Mouse (Mus musculus): Measurements from ENCODE around the gene Rras. TPM values are rescaled to one million over a fixed set of nuclear protein-coding genes. Genes with fewer than 3 reads are reported as not detected.
A peak's percentile ranks its signal among the peaks of the same experiment; 100 is the strongest.

Gene Rras
- polyA plus RNA-seq, 1 experiment from 2014 or later, result 21.2 TPM

- Histone ChIP-seq H3K27ac (ENCODE audit: low read depth, low read length) (peak within 1 kb of the TSS; percentile 65), H3K9ac (ENCODE audit: low read depth, low read length) (peak within 1 kb of the TSS; percentile 69), H3K27me3 (ENCODE audit: control insufficient read depth, insufficient read depth, low read length) (no peaks in the 10 kb centered on the region), H3K36me3 (ENCODE audit: control insufficient read depth, insufficient read depth, low read length) (peaks cover 11% of the 10 kb centered on the region), H3K4me1 (replicated peaks; ENCODE audit: control insufficient read depth, insufficient read depth, low read length) (peaks cover 3% of the 10 kb centered on the region), H3K4me2 (replicated peaks; ENCODE audit: low read depth, low read length) (peak within 1 kb of the TSS; percentile 89), H3K4me3 (ENCODE audit: low read depth, low read length) (peak within 1 kb of the TSS; percentile 69), H3K9me3 (ENCODE audit: control insufficient read depth, low read length) (no peaks in the 10 kb centered on the region)
- ATAC-seq (ENCODE audit: low FRiP score) (peak; percentile 92), DNase-seq (ENCODE audit: low spot score) (peak; percentile 96)
- under 1% methylated on average over 43 of the region's 43 CpGs for WGBS
These were observed 20.4 kb upstream of the Rras start, which contains the start of gene Irf3 for GRCm38 (mm10) chr7:44997231-44997939. TSS of gene Irf3 (plus strand) at chr7:44997648.

- H3K4me1 ChIP-seq (replicated peaks; ENCODE audit: control insufficient read depth, insufficient read depth, low read length), result peaks cover 3% of the 10 kb centered on the region
- no peak for DNase-seq (ENCODE audit: low spot score)
- peak overlapping the region; percentile 69 for H3K9ac ChIP-seq (ENCODE audit: low read depth, low read length)
- no peaks in the 10 kb centered on the region for H3K9me3 ChIP-seq (ENCODE audit: control insufficient read depth, low read length)
- peak overlapping the region; percentile 69 for H3K4me3 ChIP-seq (ENCODE audit: low read depth, low read length)
- H3K36me3 ChIP-seq (ENCODE audit: control insufficient read depth, insufficient read depth, low read length), result peaks cover 11% of the 10 kb centered on the region
- ATAC-seq (ENCODE audit: low FRiP score), result peak; percentile 15
- peak overlapping the region; percentile 89 for H3K4me2 ChIP-seq (replicated peaks; ENCODE audit: low read depth, low read length)
- no peaks in the 10 kb centered on the region for H3K27me3 ChIP-seq (ENCODE audit: control insufficient read depth, insufficient read depth, low read length)
- peak overlapping the region; percentile 65 for H3K27ac ChIP-seq (ENCODE audit: low read depth, low read length)
- WGBS, result 4% methylated on average over 15 of the region's 15 CpGs
These were observed 19.8 kb upstream of the Rras start for GRCm38 (mm10) chr7:44997940-44998428.

- 4% methylated on average over 18 of the region's 18 CpGs for WGBS
- Histone ChIP-seq H3K27ac (ENCODE audit: low read depth, low read length) (peak within 1 kb of the TSS; percentile 65), H3K4me1 (replicated peaks; ENCODE audit: control insufficient read depth, insufficient read depth, low read length) (peaks cover 3% of the 10 kb centered on the region), H3K4me3 (ENCODE audit: low read depth, low read length) (peak within 1 kb of the TSS; percentile 69), H3K4me2 (replicated peaks; ENCODE audit: low read depth, low read length) (peak within 1 kb of the TSS; percentile 89), H3K36me3 (ENCODE audit: control insufficient read depth, insufficient read depth, low read length) (peaks cover 11% of the 10 kb centered on the region), H3K27me3 (ENCODE audit: control insufficient read depth, insufficient read depth, low read length) (no peaks in the 10 kb centered on the region), H3K9me3 (ENCODE audit: control insufficient read depth, low read length) (no peaks in the 10 kb centered on the region), H3K9ac (ENCODE audit: low read depth, low read length) (peak within 1 kb of the TSS; percentile 69)
- ATAC-seq (ENCODE audit: low FRiP score) (no peak), DNase-seq (ENCODE audit: low spot score) (peak; percentile 58)
These were observed 19.2 kb upstream of the Rras start, which contains the start of gene Bcl2l12 for GRCm38 (mm10) chr7:44998501-44998955. TSS of gene Bcl2l12 (minus strand) at chr7:44998712.

- no peak for ATAC-seq (ENCODE audit: low FRiP score)
- Histone ChIP-seq H3K36me3 (ENCODE audit: control insufficient read depth, insufficient read depth, low read length) (peaks cover 11% of the 10 kb centered on the region), H3K4me3 (ENCODE audit: low read depth, low read length) (no peak overlapping the region; the same call in 1 of the 2 replicates)
These were observed 18.0 kb upstream of the Rras start for GRCm38 (mm10) chr7:44999753-45000152.

GRCm38 (mm10) chr7:45000539-45001114, 17.1 kb upstream of the Rras start:
- H3K4me2 ChIP-seq (replicated peaks; ENCODE audit: low read depth, low read length), result no peak overlapping the region
- DNase-seq (ENCODE audit: low spot score) (no peak), ATAC-seq (ENCODE audit: low FRiP score) (no peak)
- 90% methylated on average over 21 of the region's 21 CpGs for WGBS
- H3K36me3 ChIP-seq (ENCODE audit: control insufficient read depth, insufficient read depth, low read length), result peaks cover 14% of the 10 kb centered on the region
- H3K4me3 ChIP-seq (ENCODE audit: low read depth, low read length), result no peak overlapping the region
- no peaks in the 10 kb centered on the region for H3K27me3 ChIP-seq (ENCODE audit: control insufficient read depth, insufficient read depth, low read length)
- peaks cover 3% of the 10 kb centered on the region for H3K4me1 ChIP-seq (replicated peaks; ENCODE audit: control insufficient read depth, insufficient read depth, low read length)
- H3K9ac ChIP-seq (ENCODE audit: low read depth, low read length), result no peak overlapping the region
- H3K9me3 ChIP-seq (ENCODE audit: control insufficient read depth, low read length), result no peaks in the 10 kb centered on the region
- no peak overlapping the region for H3K27ac ChIP-seq (ENCODE audit: low read depth, low read length)

More at GRCm38 (mm10) chr7:44999753-45000152, 18.0 kb upstream of the Rras start:
- no peak overlapping the region for H3K27ac ChIP-seq (ENCODE audit: low read depth, low read length)
- H3K9ac ChIP-seq (ENCODE audit: low read depth, low read length), result no peak overlapping the region
- no peak for DNase-seq (ENCODE audit: low spot score)
- H3K27me3 ChIP-seq (ENCODE audit: control insufficient read depth, insufficient read depth, low read length), result no peaks in the 10 kb centered on the region
- WGBS, result 84% methylated on average over 11 of the region's 11 CpGs
- peaks cover 3% of the 10 kb centered on the region for H3K4me1 ChIP-seq (replicated peaks; ENCODE audit: control insufficient read depth, insufficient read depth, low read length)
- H3K4me2 ChIP-seq (replicated peaks; ENCODE audit: low read depth, low read length), result no peak overlapping the region
- H3K9me3 ChIP-seq (ENCODE audit: control insufficient read depth, low read length), result no peaks in the 10 kb centered on the region

GRCm38 (mm10) chr7:45002440-45002839, 15.3 kb upstream of the Rras start:
- H3K27ac ChIP-seq (ENCODE audit: low read depth, low read length), result no peak overlapping the region
- H3K27me3 ChIP-seq (ENCODE audit: control insufficient read depth, insufficient read depth, low read length), result no peaks in the 10 kb centered on the region
- peaks cover 23% of the 10 kb centered on the region for H3K36me3 ChIP-seq (ENCODE audit: control insufficient read depth, insufficient read depth, low read length)
- H3K4me1 ChIP-seq (replicated peaks; ENCODE audit: control insufficient read depth, insufficient read depth, low read length), result no peaks in the 10 kb centered on the region
- H3K4me2 ChIP-seq (replicated peaks; ENCODE audit: low read depth, low read length), result no peak overlapping the region
- no peaks in the 10 kb centered on the region for H3K9me3 ChIP-seq (ENCODE audit: control insufficient read depth, low read length)
- DNase-seq (ENCODE audit: low spot score) (no peak), ATAC-seq (ENCODE audit: low FRiP score) (no peak)
- H3K4me3 ChIP-seq (ENCODE audit: low read depth, low read length), result no peak overlapping the region
- no peak overlapping the region for H3K9ac ChIP-seq (ENCODE audit: low read depth, low read length)
- 98% methylated on average over 7 of the region's 7 CpGs for WGBS

- Histone ChIP-seq H3K9me3 (ENCODE audit: control insufficient read depth, low read length) (no peaks in the 10 kb centered on the region), H3K36me3 (ENCODE audit: control insufficient read depth, insufficient read depth, low read length) (peaks cover 33% of the 10 kb centered on the region), H3K4me2 (replicated peaks; ENCODE audit: low read depth, low read length) (no peak overlapping the region), H3K4me1 (replicated peaks; ENCODE audit: control insufficient read depth, insufficient read depth, low read length) (no peaks in the 10 kb centered on the region), H3K9ac (ENCODE audit: low read depth, low read length) (no peak overlapping the region), H3K27ac (ENCODE audit: low read depth, low read length) (no peak overlapping the region), H3K4me3 (ENCODE audit: low read depth, low read length) (no peak overlapping the region), H3K27me3 (ENCODE audit: control insufficient read depth, insufficient read depth, low read length) (no peaks in the 10 kb centered on the region)
- no peak for DNase-seq (ENCODE audit: low spot score)
- no peak for ATAC-seq (ENCODE audit: low FRiP score)
- WGBS, result 83% methylated on average over 3 of the region's 3 CpGs
These were observed 13.2 kb upstream of the Rras start for GRCm38 (mm10) chr7:45004546-45004945.

GRCm38 (mm10) chr7:45005321-45005992, 12.3 kb upstream of the Rras start:
- no peak overlapping the region for H3K27ac ChIP-seq (ENCODE audit: low read depth, low read length)
- peaks cover 37% of the 10 kb centered on the region for H3K36me3 ChIP-seq (ENCODE audit: control insufficient read depth, insufficient read depth, low read length)
- H3K27me3 ChIP-seq (ENCODE audit: control insufficient read depth, insufficient read depth, low read length), result no peaks in the 10 kb centered on the region
- H3K9me3 ChIP-seq (ENCODE audit: control insufficient read depth, low read length), result no peaks in the 10 kb centered on the region
- ATAC-seq (ENCODE audit: low FRiP score) (no peak), DNase-seq (ENCODE audit: low spot score) (no peak)
- 86% methylated on average over 6 of the region's 6 CpGs for WGBS
- no peak overlapping the region for H3K4me2 ChIP-seq (replicated peaks; ENCODE audit: low read depth, low read length)
- no peak overlapping the region for H3K9ac ChIP-seq (ENCODE audit: low read depth, low read length)
- H3K4me1 ChIP-seq (replicated peaks; ENCODE audit: control insufficient read depth, insufficient read depth, low read length), result no peaks in the 10 kb centered on the region
- H3K4me3 ChIP-seq (ENCODE audit: low read depth, low read length), result no peak overlapping the region
